Mouse (Mus musculus): ENCODE measurements around the gene Meiob.

Meiob gene

DNA sequence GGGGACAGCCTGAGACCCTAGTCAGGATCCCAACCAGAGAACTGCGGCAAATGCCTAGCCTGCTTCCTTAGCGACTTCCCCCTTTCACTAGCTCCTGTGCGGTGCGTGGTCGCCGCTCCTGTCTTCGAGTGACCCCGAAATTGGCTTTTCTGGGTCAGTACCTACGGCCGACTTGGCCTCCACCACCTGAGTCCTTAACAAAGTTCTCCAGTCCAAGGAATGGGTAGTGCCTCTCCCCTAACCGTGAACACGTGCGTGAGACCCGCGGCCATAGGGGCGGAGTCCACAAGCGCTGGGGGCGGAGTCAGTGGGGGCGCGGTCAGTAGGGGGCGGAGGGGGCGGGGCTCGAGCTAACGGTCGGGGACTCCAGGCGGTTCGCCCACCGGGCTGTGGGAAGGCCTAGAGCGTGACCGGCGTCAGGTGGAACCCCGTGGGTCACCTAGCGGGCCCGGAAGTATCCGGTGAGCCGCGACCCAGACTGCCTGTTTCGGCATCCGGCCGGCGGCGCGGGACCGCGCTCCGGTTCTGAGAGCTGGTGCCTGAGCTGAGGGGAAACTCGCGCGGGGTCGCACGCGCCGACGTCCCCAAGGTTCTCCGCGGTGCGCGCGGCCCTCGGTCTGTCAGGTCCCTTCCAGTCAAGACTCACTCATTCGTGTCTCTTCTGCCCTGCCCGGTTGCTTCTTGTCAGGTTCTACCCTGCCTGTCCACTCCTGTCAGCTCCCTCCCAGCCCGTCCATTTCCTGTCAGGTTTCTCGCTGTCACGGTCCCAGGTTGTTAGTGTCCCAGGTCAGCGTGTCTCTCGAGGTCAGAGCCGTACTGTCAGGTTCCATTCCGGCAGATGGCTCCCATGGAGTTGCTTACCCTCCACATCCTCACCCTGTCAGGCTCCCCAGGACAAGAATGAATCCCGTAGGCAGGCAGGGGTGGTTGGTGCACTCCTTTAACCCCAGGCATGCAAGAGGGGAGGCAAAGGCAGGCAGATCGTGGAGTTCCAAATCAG, at the start of gene Meiob:
Meiob (plus strand) TSS at position 338 of the 1,000 bp plus-strand sequence.
- DNase-seq = peak; percentile 86

DNA sequence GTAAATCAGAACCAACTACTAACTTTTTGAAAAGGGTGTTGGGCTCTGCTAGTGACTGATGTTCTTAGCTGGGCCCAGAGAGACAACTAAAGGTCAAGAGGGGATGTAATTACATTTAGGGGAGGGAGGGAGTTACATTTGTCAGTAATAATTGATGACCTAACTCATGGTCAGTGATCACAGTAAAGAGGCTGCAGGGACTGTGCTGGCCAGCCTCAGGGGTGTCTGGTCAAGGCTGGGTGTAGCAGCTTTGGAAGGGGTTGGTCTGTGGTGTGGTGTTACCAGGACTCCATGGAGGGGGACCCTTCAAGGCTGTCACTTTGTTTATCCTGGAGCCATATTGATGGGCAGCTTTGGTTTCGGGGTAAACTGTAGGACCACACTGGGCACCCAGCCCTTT, 46.7 kb upstream of the Meiob start:
- DNase-seq = no peak

DNA sequence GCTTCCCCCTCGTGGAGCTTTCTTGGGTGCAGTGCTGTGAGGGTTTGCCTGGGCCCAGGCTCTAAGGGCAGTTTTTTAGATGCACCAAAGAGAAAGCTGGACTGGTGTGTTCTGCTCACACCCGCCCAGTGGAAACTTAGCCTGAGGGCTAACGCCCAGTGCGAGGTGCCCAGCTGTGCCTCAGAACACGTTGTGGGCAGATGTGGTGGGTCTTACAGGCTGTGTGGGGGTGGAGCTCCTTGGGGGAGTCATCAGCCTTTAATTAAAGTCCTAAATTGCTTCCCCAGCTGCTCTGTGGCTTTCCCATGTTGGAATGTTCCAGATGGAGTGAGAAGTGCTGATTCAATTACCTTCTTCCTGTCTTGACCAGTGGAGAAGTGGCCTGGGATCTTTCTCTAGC, 43.0 kb upstream of the Meiob start:
- no peak for DNase-seq

DNA sequence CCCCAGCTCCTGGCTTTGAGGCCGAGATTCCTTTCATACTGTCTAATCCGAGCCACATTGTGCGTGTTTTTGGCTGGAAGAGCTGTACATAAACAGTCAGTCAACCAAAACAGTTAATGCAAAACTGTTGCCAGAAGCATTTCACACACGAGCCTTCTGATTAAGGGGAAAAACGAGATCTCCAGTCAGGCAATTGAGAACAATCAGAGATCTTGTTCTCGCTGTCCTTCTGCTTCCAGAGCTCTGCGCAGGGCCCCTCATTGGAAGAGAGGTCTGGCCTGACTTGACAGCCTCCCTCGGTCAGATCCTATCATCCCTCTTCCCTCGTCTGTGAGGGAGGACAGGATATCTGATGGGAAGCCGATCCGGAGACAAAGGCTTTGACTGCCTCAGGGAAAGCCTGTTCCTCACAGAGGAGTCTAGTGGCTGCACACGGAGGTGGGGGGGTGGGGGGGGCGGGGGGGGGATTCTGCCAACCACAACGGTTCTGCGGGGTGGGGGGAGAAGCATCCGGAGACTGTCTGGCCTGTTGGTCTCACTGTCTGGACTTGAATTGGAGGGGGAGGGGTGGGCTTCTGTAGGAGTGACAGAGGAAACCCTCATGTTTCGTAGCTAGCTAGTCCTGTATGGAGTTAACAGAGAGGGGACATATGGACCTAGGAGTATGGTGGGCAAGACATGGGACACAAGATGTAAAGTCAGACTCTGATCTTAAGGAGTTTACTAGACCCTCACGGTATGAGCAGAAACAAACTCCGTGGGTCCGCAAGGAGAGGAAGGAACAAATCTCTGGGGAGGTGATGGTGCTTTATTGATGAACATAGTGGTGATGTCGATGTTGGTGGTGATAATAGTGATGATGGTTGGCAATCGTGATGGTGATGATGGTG, 38.8 kb upstream of the Meiob start:
- DNase-seq = no peak

- DNase-seq = no peak
Measured at GRCm38 (mm10) chr17:24766266-24766875, 37.7 kb upstream of the Meiob start.

- DNase-seq = no peak
Measured at GRCm38 (mm10) chr17:24769146-24769545, 34.9 kb upstream of the Meiob start.

DNA sequence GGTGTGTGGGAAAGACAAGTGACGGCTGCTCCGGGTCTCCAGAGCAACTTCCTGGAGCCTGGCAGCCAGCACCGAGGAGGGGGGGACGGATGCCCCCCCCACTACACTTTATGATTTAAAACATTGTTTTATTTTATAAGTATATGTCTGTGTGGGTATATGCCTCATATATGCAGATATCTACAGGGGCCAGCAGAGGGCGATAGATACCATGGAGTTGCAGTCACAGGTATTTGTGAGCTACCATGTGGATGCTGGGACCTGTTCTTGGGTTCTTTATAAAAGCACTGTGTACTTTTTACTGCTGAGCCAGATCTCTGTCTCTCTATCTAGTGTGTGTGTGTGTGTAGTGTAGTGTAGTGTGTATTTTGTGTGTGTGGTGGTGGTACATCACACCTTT, 30.8 kb upstream of the Meiob start:
- no peak for DNase-seq

DNA sequence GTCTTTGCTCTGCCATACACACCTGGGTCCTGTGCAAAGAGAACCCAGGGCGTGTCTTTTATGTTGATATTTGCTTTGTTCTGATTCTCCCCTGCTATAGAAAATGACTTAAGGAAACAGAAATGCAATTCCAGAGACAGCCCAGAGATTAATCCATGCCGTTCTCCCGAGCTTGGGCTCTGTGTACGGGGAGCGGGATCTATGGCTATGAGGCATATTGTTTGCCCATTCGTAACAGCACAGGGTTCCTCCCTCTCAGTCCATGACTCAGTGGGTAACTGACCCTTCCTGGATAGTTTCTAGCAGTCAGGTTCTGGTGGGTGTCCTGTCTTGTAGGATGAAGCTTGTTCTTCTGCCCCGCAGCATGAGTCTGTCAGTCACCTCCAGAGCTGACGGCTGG, 28.9 kb upstream of the Meiob start:
- DNase-seq = no peak

- no peak for DNase-seq
Measured at GRCm38 (mm10) chr17:24777073-24777472, 27.0 kb upstream of the Meiob start.

DNA sequence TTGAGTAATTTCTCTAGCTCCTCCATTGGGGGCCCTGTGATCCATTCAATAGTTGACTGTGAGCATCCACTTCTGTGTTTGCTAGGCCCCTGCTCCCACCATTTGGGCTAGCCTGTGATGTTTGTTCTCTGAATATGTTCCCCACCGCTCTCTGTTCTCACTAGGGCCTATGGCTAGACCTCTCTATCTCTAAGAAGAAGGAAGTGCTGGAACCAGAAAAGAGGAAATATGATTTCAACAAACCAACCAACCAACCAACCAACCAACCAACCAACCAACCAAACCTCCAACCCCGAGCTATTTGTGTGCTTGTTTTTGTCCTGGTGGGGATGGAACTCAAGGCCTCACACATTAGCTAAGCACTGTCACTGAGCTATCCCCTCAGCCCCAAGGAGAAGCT, 23.3 kb upstream of the Meiob start:
- DNase-seq = no peak

GRCm38 (mm10) chr17:24792190-24792589, 11.9 kb upstream of the Meiob start:
- DNase-seq = no peak

- DNase-seq = no peak
Measured at GRCm38 (mm10) chr17:24794791-24795190, 9.3 kb upstream of the Meiob start.

DNA sequence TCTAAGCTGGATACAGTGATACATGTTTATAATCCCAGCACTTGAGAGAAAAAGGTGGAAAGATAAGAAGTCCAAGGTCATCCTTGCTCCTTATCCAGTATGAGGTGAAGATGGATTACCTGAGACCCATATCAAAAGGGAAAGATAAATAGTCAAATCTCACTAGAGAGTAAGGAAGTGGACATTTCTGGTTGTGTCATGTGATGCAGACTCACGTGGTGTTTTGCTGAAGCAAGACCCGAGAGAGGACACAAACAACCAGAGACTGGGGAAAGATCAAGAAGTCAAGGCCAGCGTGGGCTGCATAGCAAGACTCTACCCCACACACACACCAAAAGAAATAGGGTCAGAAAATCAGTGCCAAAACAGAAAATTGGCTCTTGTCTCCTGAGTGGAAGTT, 7.1 kb upstream of the Meiob start:
- no peak for DNase-seq

DNA sequence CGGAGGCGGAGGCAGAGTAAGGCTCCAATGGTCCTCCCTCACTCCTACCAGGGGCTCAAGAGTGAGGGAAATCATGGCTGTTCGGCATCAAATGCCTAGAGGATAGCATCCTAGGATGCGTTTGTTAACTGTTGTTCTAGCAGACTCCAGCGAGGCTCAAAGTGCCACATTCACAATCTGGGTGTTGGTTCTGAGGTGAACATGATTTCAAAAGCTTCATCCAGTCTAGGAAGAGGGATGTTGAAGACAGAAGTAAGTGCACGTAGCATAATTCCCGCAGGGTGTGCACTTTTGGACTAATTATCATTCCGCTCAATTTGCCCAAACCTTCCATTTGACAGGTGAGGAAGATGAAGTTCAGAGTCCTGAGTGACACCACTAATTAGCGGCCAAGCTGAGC, 5.9 kb upstream of the Meiob start:
- no peak for DNase-seq

DNA sequence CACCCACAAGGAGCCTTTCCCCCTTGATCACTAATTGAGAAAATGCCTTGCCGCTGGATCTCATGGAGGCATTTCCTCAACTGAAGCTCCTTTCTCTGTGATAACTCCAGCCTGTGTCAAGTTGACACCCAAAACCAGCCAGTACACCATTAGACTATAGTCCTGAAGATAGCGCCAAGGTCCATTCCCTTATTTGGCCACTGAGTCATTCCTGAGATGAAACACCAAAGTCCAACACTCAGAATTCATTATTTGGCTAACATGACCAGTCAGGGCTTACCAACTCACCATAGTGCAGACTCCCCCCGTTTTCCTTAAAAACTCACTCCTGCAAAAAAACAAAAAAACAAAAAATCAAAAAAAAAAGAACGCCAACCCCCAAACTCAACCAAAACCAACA, 4.6 kb upstream of the Meiob start:
- no peak for DNase-seq

GRCm38 (mm10) chr17:24800524-24800923, 3.6 kb upstream of the Meiob start:
- DNase-seq = no peak

- DNase-seq = no peak
Measured at GRCm38 (mm10) chr17:24811211-24811610, 7.1 kb downstream of the Meiob start.

DNA sequence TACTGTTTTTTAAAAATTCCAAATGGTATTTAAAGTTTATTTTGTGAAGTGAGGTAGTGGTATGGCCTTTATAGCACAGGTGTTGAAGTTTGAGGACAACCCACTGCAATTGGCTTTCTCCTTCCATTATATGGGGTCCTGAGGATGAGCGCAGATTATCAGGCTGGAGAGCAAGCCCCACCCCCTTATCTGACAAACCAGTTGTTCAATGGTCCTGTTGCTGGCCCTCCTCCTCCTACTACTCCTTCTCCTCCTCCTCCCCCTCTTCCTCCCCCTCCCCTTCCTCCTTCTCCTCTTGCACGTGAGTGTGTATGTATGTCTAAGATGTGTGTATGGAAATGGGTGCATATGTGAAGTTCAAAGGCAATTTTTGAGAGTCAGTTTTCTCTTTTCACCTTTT, 8.1 kb downstream of the Meiob start:
- no peak for DNase-seq

DNA sequence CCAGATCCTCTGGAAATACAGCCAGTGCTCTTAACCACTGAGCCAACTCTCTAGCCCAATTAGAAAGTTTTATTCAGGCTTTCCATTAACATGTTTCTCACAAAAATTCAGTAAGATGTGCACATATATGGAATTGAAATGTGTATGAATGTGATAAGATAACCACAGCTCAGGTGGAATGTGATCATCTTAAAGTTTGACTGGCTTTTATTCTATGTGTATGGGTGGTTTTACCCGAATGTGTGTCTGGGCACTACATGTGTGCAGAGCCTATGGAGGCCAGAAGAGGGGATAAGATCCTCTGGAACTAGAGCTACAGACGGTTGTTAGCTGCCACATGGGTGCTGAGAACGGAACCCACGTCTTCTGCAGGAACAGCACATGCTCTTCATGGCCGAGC, 11.2 kb downstream of the Meiob start:
- no peak for DNase-seq

- no peak for DNase-seq
Measured at GRCm38 (mm10) chr17:24817503-24817902, 13.4 kb downstream of the Meiob start.

GRCm38 (mm10) chr17:24818172-24818571, 14.1 kb downstream of the Meiob start:
- no peak for DNase-seq

DNA sequence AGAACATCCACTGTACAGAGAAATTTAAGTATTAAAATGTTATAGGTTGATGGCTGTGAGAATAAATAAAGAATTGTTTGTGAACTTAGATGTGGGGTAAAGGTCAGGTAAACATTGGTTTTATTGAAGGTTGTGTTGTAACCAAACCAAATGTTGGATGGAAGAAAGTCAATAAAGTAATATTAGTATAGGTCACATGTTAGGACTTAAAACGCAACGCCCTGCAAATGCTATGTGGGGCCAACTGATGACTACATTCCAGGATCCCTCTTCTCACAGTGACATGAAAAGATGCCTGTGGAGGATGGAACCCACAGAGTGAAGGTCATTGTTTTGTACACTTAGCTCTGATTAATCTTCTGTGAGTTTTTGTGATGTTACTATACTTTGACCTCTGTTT, 15.4 kb downstream of the Meiob start:
- DNase-seq = no peak
